Mouse (Mus musculus) thymus, postnatal 25 days (tissue): Measurements from ENCODE around the gene Tpi1.
"Not testable (repeated sequence)": the region's sequence is repeated elsewhere in the genome, so short reads cannot be mapped to it uniquely, and the experiment has no call there.

Experiments used
- DNase-seq: peaks from one replicate; pipeline ENCODE4 v3.0.0; 2022

Gene Tpi1

DNA sequence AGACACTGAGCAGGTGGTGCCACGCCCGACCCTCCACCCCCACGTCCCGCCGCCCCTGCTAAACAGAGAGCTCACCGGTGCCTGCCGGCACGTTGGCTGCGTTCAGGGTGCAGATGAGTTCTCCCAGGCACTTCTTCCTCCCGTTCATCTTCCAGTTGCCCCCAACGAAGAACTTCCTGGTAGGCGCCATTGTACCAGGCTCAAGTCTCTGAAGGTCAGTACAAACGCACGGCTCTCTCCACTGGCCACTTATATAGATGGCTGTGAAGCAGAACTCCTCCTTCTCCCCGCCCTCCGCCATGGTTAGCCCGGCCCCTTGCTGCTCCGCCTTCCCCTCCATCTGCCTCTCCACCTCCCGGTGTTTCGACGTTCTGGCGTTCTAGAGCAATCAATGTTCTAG is at the start of gene Tpi1:
Tpi1 (minus strand) TSS at position 364 of the 400 bp plus-strand sequence.
- DNase-seq, result peak; percentile 81

GRCm38 (mm10) chr6:124863125-124863657 is 49.1 kb upstream of the Tpi1 start:
- DNase-seq, result peak; percentile 83

GRCm38 (mm10) chr6:124862406-124863124 is 48.5 kb upstream of the Tpi1 start:
- peak; percentile 38 for DNase-seq

GRCm38 (mm10) chr6:124861802-124862201 is 47.7 kb upstream of the Tpi1 start:
- DNase-seq, result no peak

DNA sequence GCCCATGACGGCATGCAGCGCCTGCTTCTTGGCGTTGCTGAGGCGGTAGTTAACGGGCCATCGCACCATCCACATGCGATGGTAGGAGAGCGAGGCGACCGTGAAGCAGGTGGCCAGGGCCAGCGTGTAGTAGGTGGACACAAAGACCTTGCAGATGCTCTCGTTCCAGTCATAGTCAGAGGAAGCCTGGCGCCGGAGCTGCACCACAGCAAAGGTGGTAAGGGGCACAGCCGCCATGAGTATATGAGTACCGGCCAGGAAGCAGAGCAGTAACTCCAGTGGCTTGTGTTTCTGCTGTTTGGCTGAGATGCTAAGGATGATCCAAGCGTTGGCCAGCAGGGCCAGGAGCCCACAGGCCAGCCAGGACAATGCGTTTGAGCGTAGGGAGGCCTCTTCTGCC is 47.2 kb upstream of the Tpi1 start:
- no peak for DNase-seq

DNA sequence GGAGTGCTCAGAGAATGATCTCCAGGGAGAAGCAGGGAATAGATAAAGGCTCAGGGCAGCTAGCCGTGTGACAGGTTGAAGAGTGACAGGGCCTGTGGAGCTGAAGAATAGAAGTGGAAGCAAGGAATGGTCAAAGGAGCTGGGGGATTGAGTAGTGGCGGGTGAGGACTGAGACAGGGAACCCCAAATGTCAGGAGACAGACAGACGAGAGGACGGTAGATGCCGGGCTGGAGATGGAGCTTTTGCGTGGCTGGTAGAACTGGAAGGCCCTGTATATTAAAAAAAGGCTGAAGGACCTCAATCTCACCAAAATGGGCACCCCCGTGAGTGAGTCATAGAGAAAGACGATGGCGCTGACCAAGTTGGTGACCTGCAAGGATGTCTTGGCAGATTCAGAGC is 46.4 kb upstream of the Tpi1 start:
- DNase-seq, result no peak

DNA sequence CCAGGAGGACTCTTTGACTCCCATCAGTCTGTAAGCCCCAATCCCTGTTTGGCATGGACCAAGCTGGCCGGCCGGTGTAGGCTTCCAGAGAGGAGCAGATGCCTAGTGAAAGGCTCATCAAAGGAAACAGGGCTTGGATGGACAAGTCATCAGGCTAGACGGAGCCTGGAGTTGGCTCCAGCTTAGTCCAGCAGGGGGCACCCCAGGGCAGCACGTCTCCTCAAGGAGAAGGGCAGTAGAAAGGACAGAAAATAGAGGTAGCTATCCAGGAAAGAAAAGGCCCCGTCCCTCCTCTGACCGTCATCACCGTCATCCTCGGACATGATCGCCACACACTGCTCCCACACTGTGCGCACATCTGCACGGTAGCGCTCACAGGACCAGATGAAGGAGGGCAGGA is 45.6 kb upstream of the Tpi1 start:
- DNase-seq, result peak; percentile 91

DNA sequence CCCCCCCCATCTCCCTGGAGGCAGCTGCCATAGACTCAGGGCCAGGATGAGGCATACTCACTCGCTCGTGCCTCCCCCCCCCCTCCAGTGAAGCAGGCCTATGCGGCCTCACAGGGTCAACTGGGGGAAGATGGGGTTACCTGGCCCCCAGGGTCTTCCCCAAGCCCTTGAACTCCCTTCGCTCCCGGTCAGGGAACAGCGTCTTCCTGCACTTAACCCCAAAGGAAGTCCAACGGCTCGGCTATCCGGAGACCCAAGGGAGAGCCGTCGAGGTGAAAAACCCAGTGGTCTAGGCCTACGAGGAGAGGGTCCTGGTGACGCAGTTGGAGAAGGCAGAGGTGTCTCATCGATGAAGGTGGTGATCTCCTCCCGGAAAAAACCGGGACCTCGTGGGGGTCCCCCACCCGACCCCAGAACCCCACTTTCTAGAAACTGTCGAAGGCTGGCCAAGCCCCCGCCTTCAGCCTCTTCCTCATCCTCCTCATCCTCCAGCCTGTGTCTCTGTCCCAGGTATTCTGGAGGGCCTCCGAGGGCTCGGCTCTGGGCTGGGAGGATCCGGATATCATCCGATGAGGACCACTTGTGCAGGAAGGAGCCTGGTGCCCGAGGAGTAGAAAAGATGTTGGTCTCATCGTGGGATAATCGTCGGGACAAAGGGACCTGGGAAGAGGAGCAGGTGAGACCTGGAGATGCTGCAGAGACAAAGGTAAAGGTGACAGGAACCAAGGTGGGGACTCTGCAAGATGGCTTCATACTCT is 44.6 kb upstream of the Tpi1 start:
- no peak for DNase-seq

DNA sequence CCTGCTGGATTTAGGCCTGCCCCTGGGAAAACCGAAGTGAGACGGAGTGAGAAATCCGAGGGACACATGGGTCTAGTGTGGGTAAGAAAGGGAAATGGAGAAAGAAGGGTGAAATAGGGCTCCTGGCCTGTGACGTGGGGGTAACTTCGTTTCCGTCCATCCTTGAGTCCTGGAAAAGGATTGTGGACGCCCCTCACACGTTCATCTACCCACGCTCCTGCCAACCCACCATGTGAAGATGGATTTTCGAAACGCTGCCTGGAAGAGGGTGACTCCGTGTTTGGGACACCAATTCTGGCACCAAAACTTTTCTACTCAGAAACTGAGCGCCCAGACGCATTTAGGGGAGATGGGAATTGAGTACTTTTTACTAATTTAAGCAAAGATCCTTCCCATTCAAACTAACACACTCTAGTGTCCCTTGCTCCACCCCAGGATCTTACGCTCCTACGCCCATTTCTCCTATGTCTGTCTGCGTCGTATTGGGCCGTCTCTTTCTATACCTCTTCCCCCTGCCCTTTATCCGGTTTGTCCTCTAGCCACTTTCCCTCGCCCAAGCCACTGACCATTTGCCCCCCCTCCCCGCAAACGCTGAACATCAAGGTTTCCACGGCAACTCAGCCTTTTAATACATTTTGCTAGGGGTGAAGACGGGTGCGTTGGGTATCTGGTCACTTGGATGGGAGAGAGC is 43.9 kb upstream of the Tpi1 start:
- no peak for DNase-seq

DNA sequence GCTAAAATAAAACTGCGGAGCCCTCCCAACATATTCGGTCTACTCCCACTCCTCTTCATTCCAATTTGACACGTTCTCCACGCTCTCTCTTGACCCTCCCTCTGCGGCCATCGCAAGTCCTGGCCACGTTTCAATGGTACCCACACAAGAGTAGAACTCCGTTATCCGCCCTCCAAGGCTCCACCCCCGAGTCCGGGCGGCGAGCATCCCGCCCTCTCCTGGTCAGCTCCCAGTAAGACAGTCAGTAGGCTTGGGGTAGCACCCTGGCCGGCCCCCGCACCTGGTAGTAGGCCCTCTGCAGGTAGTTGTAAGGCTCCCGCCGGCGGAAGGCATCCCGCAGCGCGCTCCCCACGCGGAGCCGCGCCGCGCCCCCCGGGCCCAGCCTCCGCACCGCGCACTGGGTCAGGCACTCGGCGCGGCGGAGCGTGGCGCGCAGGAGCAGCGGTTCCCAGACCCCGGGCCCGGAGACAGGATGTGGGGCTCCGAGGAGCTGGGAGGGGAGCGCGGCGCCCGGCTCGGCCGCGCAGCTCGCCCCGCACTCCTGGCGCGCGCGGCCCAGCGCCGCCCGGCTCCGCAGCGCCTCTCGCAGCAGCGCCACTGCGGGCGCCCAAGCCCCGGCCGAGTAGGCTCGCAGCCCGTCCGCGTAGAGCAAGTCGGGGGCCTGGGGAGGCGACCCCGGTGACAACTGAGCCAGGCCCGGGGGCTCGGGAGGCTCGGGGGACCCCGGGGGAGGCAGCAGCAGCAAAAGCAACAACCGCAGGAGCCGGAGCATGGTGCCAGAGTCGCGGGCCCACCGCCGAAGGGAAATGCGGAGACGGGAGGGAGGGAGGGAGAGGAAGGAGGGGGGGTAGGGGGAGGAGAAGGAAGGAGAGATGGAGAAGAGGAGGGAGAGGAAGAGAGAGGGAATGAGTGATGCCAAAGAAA is 43.1 kb upstream of the Tpi1 start, which contains the start of gene P3h3:
P3h3 (minus strand) TSS at position 837 of the 924 bp plus-strand sequence.
- peak; percentile 85 for DNase-seq

- no peak for DNase-seq
Measured at GRCm38 (mm10) chr6:124856321-124856720, 42.2 kb upstream of the Tpi1 start.

- DNase-seq, result no peak
Measured at GRCm38 (mm10) chr6:124854647-124855046, 40.6 kb upstream of the Tpi1 start.

DNA sequence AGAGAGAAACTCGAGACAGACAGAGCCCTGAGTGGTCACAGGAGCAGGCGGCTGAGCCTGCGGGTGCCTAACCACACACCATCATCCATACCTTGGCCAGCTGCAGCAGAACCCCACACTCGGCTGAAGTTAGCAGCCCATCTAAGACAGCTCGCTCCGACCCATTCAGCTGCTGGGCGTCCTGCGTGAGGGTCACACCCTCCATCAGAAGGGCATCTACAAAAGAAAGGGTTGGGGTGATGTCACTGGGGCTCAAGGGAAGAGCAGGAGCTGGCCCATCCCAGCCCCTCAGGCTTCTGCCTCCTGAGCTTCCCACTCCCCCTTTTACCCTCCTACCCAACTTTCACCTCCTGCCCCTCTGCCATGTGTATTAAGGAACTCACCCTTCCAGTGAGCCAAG is 36.4 kb upstream of the Tpi1 start:
- DNase-seq, result no peak

- peak; percentile 96 for DNase-seq
Measured at GRCm38 (mm10) chr6:124847305-124847704, 33.2 kb upstream of the Tpi1 start.

DNA sequence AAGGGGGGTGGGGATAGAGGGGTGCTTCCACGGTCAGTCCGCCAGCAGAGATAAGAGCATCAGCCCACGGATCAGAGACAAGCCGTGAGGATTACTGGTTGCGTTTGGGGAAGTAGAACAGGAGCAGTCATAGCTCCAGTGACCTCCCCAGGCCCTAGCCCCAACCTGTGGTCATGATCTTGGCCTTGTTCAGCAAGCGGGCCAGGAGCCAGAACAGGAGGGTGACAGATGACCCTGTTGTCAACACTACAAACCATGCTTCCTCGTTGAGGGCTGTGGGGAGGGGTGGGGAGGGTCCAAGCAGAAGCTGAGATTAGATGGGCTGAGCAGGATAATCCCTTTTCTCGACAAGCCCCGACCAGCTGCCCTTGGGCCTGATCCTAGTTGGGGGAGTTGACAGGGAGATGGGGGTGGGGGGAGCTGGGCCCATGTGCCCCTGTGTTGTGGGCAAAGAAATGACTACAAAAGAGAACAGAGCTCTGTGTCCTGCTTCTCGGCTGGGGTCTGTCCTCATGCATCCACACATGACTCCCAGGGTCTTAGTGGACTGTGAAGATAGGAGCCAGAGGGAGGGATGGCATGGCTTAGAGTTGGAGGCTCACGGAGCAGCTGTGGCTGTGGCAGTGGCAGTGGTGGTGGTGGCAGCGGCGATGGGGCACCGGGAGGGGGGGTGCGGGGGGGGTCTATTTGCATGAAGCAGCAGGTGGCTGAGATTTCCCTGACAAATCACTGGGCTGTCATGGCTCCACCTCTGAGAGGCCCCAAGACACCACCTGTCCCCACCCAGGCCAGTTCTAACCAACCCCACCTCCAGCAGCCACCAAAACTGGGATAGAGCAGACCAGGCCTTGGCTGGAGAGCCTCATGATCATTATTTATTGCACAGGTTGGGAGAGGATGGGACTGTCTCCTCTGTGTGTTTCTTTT is 26.4 kb upstream of the Tpi1 start, which contains the start of gene Gnb3:
Gnb3 (minus strand) TSS at position 35 of the 927 bp plus-strand sequence.
- no peak for DNase-seq

DNA sequence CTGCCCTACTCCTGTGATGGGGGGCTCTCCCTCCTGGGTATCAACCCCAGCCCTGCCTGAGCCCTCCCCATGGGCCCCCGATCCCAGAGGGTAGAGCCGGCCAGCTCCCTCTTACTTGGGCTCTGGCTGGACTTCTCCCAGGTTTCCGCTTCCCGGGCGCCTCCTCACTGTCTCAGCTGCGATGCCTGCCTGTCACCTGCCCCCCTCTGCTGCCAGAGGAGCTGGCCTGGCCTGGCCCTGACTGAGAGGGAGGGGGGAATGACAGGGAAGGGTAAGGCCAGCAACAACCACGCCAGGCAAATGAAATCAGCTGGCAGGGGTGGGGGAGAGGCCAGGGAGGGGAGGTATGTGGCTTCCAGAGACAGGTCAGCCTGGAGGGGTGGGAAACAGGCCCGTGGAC is 25.7 kb upstream of the Tpi1 start:
- DNase-seq, result no peak

- DNase-seq, result no peak
Measured at GRCm38 (mm10) chr6:124836411-124836810, 22.3 kb upstream of the Tpi1 start.

- no peak for DNase-seq
Measured at GRCm38 (mm10) chr6:124835531-124835930, 21.4 kb upstream of the Tpi1 start.

- no peak for DNase-seq
Measured at GRCm38 (mm10) chr6:124834512-124835081, 20.5 kb upstream of the Tpi1 start.

- no peak for DNase-seq
Measured at GRCm38 (mm10) chr6:124831649-124832048, 17.6 kb upstream of the Tpi1 start.

DNA sequence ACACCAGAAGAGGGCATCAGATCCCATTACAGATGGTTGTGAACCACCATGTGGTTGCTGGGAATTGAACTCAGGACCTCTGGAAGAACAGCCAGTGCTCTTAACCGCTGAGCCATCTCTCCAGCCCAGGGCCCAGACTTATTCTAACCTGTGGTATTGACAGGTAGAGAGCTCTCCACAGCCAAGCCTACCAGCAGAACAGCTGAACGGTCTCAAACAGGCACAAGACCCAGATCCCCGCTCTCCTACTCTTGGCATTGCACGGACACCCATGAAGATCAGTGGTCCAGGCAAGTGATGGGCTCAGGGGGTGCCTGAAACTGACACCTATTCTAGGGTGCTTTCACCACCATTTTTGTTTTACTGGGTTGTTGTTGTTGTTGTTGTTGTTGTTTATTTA is 17.1 kb upstream of the Tpi1 start:
- DNase-seq, result not testable (repeated sequence)
